Mouse (Mus musculus): ENCODE data around the gene Kiz. TPM values are rescaled to one million over a fixed set of nuclear protein-coding genes. Genes with fewer than 3 reads are reported as not detected.

The Kiz gene
- 28.7 and 31.3 TPM in 2 replicates for polyA plus RNA-seq (2014; fragmentation: Nextera tagmentation; extraction: Ambion mirVana)

- no peaks in the 10 kb centered on the region for H3K9me3 ChIP-seq (ENCODE audit: control insufficient read depth, low read length)
- peak within 1 kb of the TSS; percentile 61 for H3K4me2 ChIP-seq (ENCODE audit: low read depth, low read length)
- peak; percentile 99 for ATAC-seq (ENCODE audit: low read depth)
- no peaks in the 10 kb centered on the region for H3K36me3 ChIP-seq (ENCODE audit: control insufficient read depth, insufficient read depth, low read length)
- H3K9ac ChIP-seq (replicated peaks; ENCODE audit: low read depth, low read length) = peak within 1 kb of the TSS; percentile 78
- H3K27ac ChIP-seq (ENCODE audit: low read depth, low read length) = peak within 1 kb of the TSS; percentile 65
- under 1% methylated on average over 32 of the region's 32 CpGs for WGBS
- H3K4me1 ChIP-seq (ENCODE audit: control insufficient read depth, insufficient read depth, low read length) = no peaks in the 10 kb centered on the region
- H3K27me3 ChIP-seq (ENCODE audit: control insufficient read depth, insufficient read depth, low read length) = no peaks in the 10 kb centered on the region
- peak within 1 kb of the TSS; percentile 74 for H3K4me3 ChIP-seq (ENCODE audit: low read depth, low read length)
Observed at GRCm38 (mm10) chr2:146855599-146856039, at the start of gene Kiz. Kiz (plus strand) TSS chr2:146855864.

- Histone ChIP-seq H3K27me3 (ENCODE audit: control insufficient read depth, insufficient read depth, low read length) (no peaks in the 10 kb centered on the region), H3K4me1 (ENCODE audit: control insufficient read depth, insufficient read depth, low read length) (no peaks in the 10 kb centered on the region), H3K9ac (replicated peaks; ENCODE audit: low read depth, low read length) (no peak overlapping the region), H3K4me3 (ENCODE audit: low read depth, low read length) (no peak overlapping the region), H3K9me3 (ENCODE audit: control insufficient read depth, low read length) (no peaks in the 10 kb centered on the region), H3K4me2 (ENCODE audit: low read depth, low read length) (no peak overlapping the region), H3K36me3 (ENCODE audit: control insufficient read depth, insufficient read depth, low read length) (no peaks in the 10 kb centered on the region), H3K27ac (ENCODE audit: low read depth, low read length) (no peak overlapping the region)
- ATAC-seq (ENCODE audit: low read depth) = peak; percentile 56; the same call in 1 of the 2 replicates
- 65% methylated on average over 7 of the region's 7 CpGs for WGBS
Observed at GRCm38 (mm10) chr2:146809706-146810256, 45.9 kb upstream of the Kiz start.

DNA sequence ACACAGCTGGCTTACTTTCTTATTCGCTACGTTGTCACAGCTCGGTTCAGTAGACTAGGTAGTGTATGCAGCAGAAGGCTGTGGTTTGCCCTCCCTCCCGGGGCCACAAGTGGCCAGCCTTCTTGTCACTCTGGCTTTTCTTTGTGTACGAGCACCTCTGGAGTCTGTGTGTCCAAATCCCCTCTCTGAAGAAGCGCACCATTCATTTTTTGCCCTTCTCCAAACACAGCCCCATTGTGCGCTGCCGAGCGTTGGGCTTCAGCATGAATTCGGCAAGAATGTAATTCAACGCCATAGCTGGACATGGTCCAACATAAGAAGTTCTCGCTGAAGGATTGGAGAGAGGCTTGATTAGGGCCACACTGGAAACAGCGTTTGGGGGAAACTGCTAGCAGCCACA lies 45.0 kb upstream of the Kiz start:
- Histone ChIP-seq H3K4me1 (ENCODE audit: control insufficient read depth, insufficient read depth, low read length) (no peaks in the 10 kb centered on the region), H3K36me3 (ENCODE audit: control insufficient read depth, insufficient read depth, low read length) (no peaks in the 10 kb centered on the region), H3K27me3 (ENCODE audit: control insufficient read depth, insufficient read depth, low read length) (no peaks in the 10 kb centered on the region), H3K4me2 (ENCODE audit: low read depth, low read length) (no peak overlapping the region), H3K9me3 (ENCODE audit: control insufficient read depth, low read length) (no peaks in the 10 kb centered on the region), H3K27ac (ENCODE audit: low read depth, low read length) (no peak overlapping the region), H3K4me3 (ENCODE audit: low read depth, low read length) (no peak overlapping the region), H3K9ac (replicated peaks; ENCODE audit: low read depth, low read length) (no peak overlapping the region)
- peak; percentile 60; the same call in 1 of the 2 replicates for ATAC-seq (ENCODE audit: low read depth)
- WGBS = 51% methylated on average over 13 of the region's 13 CpGs

DNA sequence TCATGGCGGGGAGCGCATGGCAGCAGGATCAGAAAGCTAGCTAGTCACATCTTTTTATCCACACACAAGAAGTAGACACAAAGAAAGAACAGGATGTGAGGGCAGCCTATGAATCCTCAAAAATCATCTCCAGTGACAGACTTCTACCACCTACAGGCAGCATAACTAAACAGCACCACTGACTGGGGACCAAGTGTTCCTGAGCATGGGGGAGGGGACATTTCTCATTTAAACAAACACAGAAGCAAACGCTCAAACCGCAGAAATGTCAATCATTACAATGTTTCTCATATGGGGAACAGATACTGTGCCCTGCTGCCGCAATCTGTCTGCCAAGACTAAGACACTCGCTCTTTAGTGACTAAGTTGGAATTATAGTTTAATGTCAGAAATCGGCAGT lies 40.7 kb upstream of the Kiz start:
- H3K27me3 ChIP-seq (ENCODE audit: control insufficient read depth, insufficient read depth, low read length) = no peaks in the 10 kb centered on the region
- no peaks in the 10 kb centered on the region for H3K36me3 ChIP-seq (ENCODE audit: control insufficient read depth, insufficient read depth, low read length)
- no peak overlapping the region for H3K4me2 ChIP-seq (ENCODE audit: low read depth, low read length)
- no peak overlapping the region for H3K9ac ChIP-seq (replicated peaks; ENCODE audit: low read depth, low read length)
- H3K4me1 ChIP-seq (ENCODE audit: control insufficient read depth, insufficient read depth, low read length) = no peaks in the 10 kb centered on the region
- no peaks in the 10 kb centered on the region for H3K9me3 ChIP-seq (ENCODE audit: control insufficient read depth, low read length)
- no peak overlapping the region for H3K4me3 ChIP-seq (ENCODE audit: low read depth, low read length)
- no peak for ATAC-seq (ENCODE audit: low read depth)
- 88% methylated on average over 7 of the region's 7 CpGs for WGBS
- H3K27ac ChIP-seq (ENCODE audit: low read depth, low read length) = no peak overlapping the region

DNA sequence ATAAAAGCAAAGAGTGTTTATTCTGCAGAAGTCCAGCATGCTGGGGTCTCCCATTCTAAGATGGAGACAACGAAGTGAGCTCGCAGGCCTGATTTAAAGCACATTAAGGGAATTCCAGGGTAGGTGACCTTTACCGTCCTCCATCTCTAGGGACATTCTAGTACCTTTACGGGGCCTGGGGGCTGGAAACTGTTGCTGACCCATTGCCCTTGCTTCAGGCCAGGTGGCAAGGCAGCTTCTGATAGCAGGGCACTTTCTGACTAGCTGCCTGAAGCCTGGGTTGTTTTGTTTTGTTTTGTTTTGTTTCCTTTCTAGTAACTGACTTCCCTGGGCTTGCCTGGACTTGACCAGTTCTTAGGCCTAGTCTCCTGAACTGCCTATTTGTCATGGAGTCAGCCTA lies 36.6 kb upstream of the Kiz start:
- Histone ChIP-seq H3K9ac (replicated peaks; ENCODE audit: low read depth, low read length) (no peak overlapping the region), H3K4me3 (ENCODE audit: low read depth, low read length) (no peak overlapping the region), H3K4me1 (ENCODE audit: control insufficient read depth, insufficient read depth, low read length) (peaks cover 5% of the 10 kb centered on the region; the same call in 1 of the 2 replicates), H3K27ac (ENCODE audit: low read depth, low read length) (no peak overlapping the region), H3K27me3 (ENCODE audit: control insufficient read depth, insufficient read depth, low read length) (no peaks in the 10 kb centered on the region), H3K9me3 (ENCODE audit: control insufficient read depth, low read length) (no peaks in the 10 kb centered on the region), H3K36me3 (ENCODE audit: control insufficient read depth, insufficient read depth, low read length) (no peaks in the 10 kb centered on the region), H3K4me2 (ENCODE audit: low read depth, low read length) (no peak overlapping the region)
- no peak for ATAC-seq (ENCODE audit: low read depth)
- WGBS = 85% methylated on average over 4 of the region's 4 CpGs

- H3K27ac ChIP-seq (ENCODE audit: low read depth, low read length) = no peak overlapping the region
- H3K9ac ChIP-seq (replicated peaks; ENCODE audit: low read depth, low read length) = no peak overlapping the region
- no peaks in the 10 kb centered on the region for H3K9me3 ChIP-seq (ENCODE audit: control insufficient read depth, low read length)
- H3K4me3 ChIP-seq (ENCODE audit: low read depth, low read length) = no peak overlapping the region
- WGBS = 17% methylated on average over 11 of the region's 11 CpGs
- peak; percentile 24; the same call in 1 of the 2 replicates for ATAC-seq (ENCODE audit: low read depth)
- H3K36me3 ChIP-seq (ENCODE audit: control insufficient read depth, insufficient read depth, low read length) = no peaks in the 10 kb centered on the region
- H3K4me2 ChIP-seq (ENCODE audit: low read depth, low read length) = no peak overlapping the region
- peaks cover 5% of the 10 kb centered on the region; the same call in 1 of the 2 replicates for H3K4me1 ChIP-seq (ENCODE audit: control insufficient read depth, insufficient read depth, low read length)
- 0 out of 2 replicates have a peak, but pooled peaks cover 2% of the 10 kb centered on the region for H3K27me3 ChIP-seq (ENCODE audit: control insufficient read depth, insufficient read depth, low read length)
Observed at GRCm38 (mm10) chr2:146823483-146823951, 32.1 kb upstream of the Kiz start.

- Histone ChIP-seq H3K36me3 (ENCODE audit: control insufficient read depth, insufficient read depth, low read length) (no peaks in the 10 kb centered on the region), H3K27ac (ENCODE audit: low read depth, low read length) (no peak overlapping the region), H3K4me1 (ENCODE audit: control insufficient read depth, insufficient read depth, low read length) (peaks cover 5% of the 10 kb centered on the region; the same call in 1 of the 2 replicates), H3K4me3 (ENCODE audit: low read depth, low read length) (no peak overlapping the region), H3K4me2 (ENCODE audit: low read depth, low read length) (no peak overlapping the region), H3K9me3 (ENCODE audit: control insufficient read depth, low read length) (no peaks in the 10 kb centered on the region), H3K27me3 (ENCODE audit: control insufficient read depth, insufficient read depth, low read length) (0 out of 2 replicates have a peak, but pooled peaks cover 2% of the 10 kb centered on the region), H3K9ac (replicated peaks; ENCODE audit: low read depth, low read length) (no peak overlapping the region)
- WGBS = 30% methylated on average over 8 of the region's 8 CpGs
- peak; percentile 38; the same call in 1 of the 2 replicates for ATAC-seq (ENCODE audit: low read depth)
Observed at GRCm38 (mm10) chr2:146824043-146824442, 31.6 kb upstream of the Kiz start.

- Histone ChIP-seq H3K4me3 (ENCODE audit: low read depth, low read length) (no peak overlapping the region), H3K27me3 (ENCODE audit: control insufficient read depth, insufficient read depth, low read length) (peaks cover 7% of the 10 kb centered on the region; the same call in 1 of the 2 replicates), H3K27ac (ENCODE audit: low read depth, low read length) (no peak overlapping the region), H3K4me2 (ENCODE audit: low read depth, low read length) (no peak overlapping the region), H3K9me3 (ENCODE audit: control insufficient read depth, low read length) (no peaks in the 10 kb centered on the region), H3K4me1 (ENCODE audit: control insufficient read depth, insufficient read depth, low read length) (peaks cover 5% of the 10 kb centered on the region; the same call in 1 of the 2 replicates), H3K9ac (replicated peaks; ENCODE audit: low read depth, low read length) (no peak overlapping the region), H3K36me3 (ENCODE audit: control insufficient read depth, insufficient read depth, low read length) (no peaks in the 10 kb centered on the region)
- no peak for ATAC-seq (ENCODE audit: low read depth)
- 88% methylated on average over 4 of the region's 4 CpGs for WGBS
Observed at GRCm38 (mm10) chr2:146828006-146828405, 27.7 kb upstream of the Kiz start.

DNA sequence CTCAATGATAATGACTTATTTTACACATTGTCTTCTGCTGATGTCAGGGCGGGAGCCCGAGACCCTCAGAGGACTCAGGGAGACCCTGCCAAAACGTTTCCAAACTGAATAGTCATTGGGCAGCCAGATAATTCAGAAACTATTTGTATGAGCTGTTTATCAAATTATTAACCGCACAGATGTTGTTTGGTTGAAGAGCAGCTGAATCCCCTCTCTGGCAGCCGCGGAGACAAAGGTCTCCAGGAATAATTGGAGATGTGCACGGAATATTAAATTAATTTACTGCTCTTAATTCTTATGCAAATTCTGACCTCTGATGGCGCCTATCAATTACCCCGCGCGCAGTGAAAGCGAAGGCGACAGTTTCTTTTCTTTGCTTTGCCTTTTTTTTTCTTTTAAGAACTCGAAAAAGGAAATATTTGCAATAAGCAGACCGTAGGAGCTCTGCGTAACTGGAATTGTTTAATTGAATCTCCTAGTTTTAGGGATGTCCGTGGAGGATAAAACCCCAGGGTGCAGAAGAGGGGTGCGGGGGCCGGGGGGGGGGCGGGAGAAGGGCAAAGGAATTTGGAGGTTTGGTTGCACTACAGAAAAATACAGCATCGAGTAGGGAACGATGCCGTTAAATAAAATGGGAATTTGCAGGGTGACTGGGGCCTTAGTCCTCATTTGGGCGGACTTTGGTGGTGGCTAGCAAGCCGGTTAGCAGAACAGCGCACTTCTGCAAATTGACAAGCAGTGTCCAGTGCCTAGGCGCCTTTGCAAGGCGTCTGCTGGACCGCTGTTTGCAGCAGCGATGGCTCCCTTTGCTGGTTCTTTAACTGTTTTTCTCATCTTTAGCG lies 22.2 kb upstream of the Kiz start:
- H3K27ac ChIP-seq (ENCODE audit: low read depth, low read length) = peak overlapping the region; percentile 89
- peaks cover 20% of the 10 kb centered on the region; the same call in 1 of the 2 replicates for H3K27me3 ChIP-seq (ENCODE audit: control insufficient read depth, insufficient read depth, low read length)
- peak overlapping the region; percentile 44; the same call in 1 of the 2 replicates for H3K9ac ChIP-seq (replicated peaks; ENCODE audit: low read depth, low read length)
- H3K36me3 ChIP-seq (ENCODE audit: control insufficient read depth, insufficient read depth, low read length) = no peaks in the 10 kb centered on the region
- WGBS = 1% methylated on average over 31 of the region's 31 CpGs
- H3K4me2 ChIP-seq (ENCODE audit: low read depth, low read length) = peak overlapping the region; percentile 53
- H3K9me3 ChIP-seq (ENCODE audit: control insufficient read depth, low read length) = no peaks in the 10 kb centered on the region
- H3K4me1 ChIP-seq (ENCODE audit: control insufficient read depth, insufficient read depth, low read length) = peaks cover 16% of the 10 kb centered on the region
- no peak for ATAC-seq (ENCODE audit: low read depth)
- peak overlapping the region; percentile 24 for H3K4me3 ChIP-seq (ENCODE audit: low read depth, low read length)
